Mouse (Mus musculus) limb, embryonic 10.5 days (tissue): ENCODE results near the gene Mrpl48. TPM values are rescaled to one million over a fixed set of nuclear protein-coding genes. Genes with fewer than 3 reads are reported as not detected.
A peak's percentile ranks its signal among the peaks of the same experiment; 100 is the strongest.

Experiments
- DNase-seq: peaks from one replicate; pipeline ENCODE4 v3.0.0-alpha.2; 2017; ENCODE audit warnings: low spot score
- H3K27ac ChIP-seq: fragments of 300-500 bp; sonication (generic); 2 replicates; pipeline ENCODE4 v1.5.1; 2016; ENCODE audit warnings: mild to moderate bottlenecking
- H3K27me3 ChIP-seq: fragments of 300-500 bp; sonication (generic); 2 replicates; pipeline ENCODE4 v1.6.1; 2016; ENCODE audit warnings: low read depth, mild to moderate bottlenecking; ENCODE audit not compliant: poor library complexity, severe bottlenecking
- H3K36me3 ChIP-seq: fragments of 300-500 bp; sonication (generic); 2 replicates; pipeline ENCODE4 v1.6.1; 2016; ENCODE audit warnings: mild to moderate bottlenecking, moderate library complexity
- H3K4me1 ChIP-seq: fragments of 300-500 bp; sonication (generic); 2 replicates; pipeline ENCODE4 v1.6.1; 2016
- H3K4me3 ChIP-seq: fragments of 300-500 bp; sonication (generic); 2 replicates; pipeline ENCODE4 v1.5.1; 2016; ENCODE audit warnings: mild to moderate bottlenecking, moderate library complexity
- H3K9me3 ChIP-seq: fragments of 300-500 bp; sonication (generic); replicated peaks from 2 replicates; pipeline ENCODE4 v1.6.1; 2016; ENCODE audit warnings: mild to moderate bottlenecking
- WGBS: fragments of 180-500 bp; shearing (Covaris S2); methylation state at CpG from one replicate; pipeline ENCODE4 v1.1.7; 2016; 5-methylcytosine and 5-hydroxymethylcytosine counted together
- polyA plus RNA-seq: library from polyadenylated mRNA; unstranded; fragments of >200 nt; fragmentation: Nextera tagmentation; extraction: Ambion mirVana; gene quantifications from 2 replicates; pipeline ENCODE4 v1.2.1, GENCODE M21; 2016

The Mrpl48 gene
- polyA plus RNA-seq, 1 experiment from 2014 or later: 59.5 TPM

- no peak within 1 kb of the TSS for H3K27ac ChIP-seq
- DNase-seq: peak; percentile 30
- no peaks in the 10 kb centered on the region for H3K36me3 ChIP-seq
- no peaks in the 10 kb centered on the region for H3K4me1 ChIP-seq
- no peak within 1 kb of the TSS for H3K4me3 ChIP-seq
- H3K9me3 ChIP-seq: no peaks in the 10 kb centered on the region
- WGBS: 52% methylated on average over 11 of the region's 11 CpGs
- H3K27me3 ChIP-seq: no peaks in the 10 kb centered on the region
Measured at GRCm38 (mm10) chr7:100514573-100514972, 93.5 kb downstream of the Mrpl48 start, which contains the start of gene Dnajb13. TSS of gene Dnajb13 (minus strand) at chr7:100514960.

DNA sequence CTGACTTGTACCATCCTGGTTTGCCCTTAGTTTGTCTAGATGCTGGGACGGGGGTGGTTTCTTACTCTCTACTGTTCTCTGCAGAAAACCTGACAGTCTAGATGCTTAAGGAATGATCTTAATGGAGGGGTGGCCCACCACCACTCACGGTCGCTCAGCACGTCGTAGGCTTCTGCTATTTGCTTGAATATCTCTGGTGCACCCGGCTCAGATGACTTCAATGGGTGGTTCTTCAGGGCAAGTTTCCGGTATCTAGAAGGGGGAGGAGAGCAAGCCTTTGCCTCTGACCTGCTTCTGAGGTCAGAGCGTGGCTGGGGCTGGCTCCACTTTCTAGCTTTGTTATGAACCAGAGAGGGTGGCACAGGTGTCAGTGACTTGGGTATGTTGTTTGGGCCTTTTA is 96.5 kb downstream of the Mrpl48 start:
- Histone ChIP-seq H3K4me3 (no peak overlapping the region), H3K27me3 (no peaks in the 10 kb centered on the region), H3K9me3 (no peaks in the 10 kb centered on the region), H3K4me1 (peaks cover 9% of the 10 kb centered on the region), H3K27ac (no peak overlapping the region), H3K36me3 (no peaks in the 10 kb centered on the region)
- no peak for DNase-seq
- 81% methylated on average over 8 of the region's 8 CpGs for WGBS

GRCm38 (mm10) chr7:100508670-100509069 is 99.4 kb downstream of the Mrpl48 start:
- WGBS: 66% methylated on average over 3 of the region's 3 CpGs
- Histone ChIP-seq H3K9me3 (no peaks in the 10 kb centered on the region), H3K27ac (no peak overlapping the region), H3K4me3 (no peak overlapping the region), H3K36me3 (no peaks in the 10 kb centered on the region), H3K27me3 (no peaks in the 10 kb centered on the region), H3K4me1 (peaks cover 9% of the 10 kb centered on the region)
- no peak for DNase-seq

DNA sequence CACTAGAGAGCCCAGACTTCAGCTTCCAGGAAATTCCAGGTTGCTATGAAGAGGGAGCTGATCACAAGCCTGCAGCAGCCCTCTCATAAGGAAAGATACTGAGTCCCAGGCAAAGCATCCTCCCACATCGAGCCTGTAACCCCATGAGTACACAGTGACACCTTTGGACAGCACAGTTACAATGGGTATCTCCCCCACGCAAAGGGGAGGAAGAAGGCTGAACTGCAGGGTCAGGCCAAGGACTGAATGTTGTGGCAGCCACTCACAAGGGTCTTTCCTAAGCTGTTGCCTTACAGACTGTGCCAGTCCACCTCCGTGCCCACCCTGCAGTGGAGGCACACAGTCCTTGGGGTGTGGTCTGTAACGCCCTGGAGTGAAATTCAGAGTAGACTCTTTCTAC is 101.6 kb downstream of the Mrpl48 start:
- Histone ChIP-seq H3K27me3 (no peaks in the 10 kb centered on the region), H3K36me3 (no peaks in the 10 kb centered on the region), H3K4me3 (no peak overlapping the region), H3K4me1 (peaks cover 9% of the 10 kb centered on the region), H3K9me3 (no peaks in the 10 kb centered on the region), H3K27ac (no peak overlapping the region)
- DNase-seq: no peak
- WGBS: 78% methylated on average over 4 of the region's 4 CpGs

DNA sequence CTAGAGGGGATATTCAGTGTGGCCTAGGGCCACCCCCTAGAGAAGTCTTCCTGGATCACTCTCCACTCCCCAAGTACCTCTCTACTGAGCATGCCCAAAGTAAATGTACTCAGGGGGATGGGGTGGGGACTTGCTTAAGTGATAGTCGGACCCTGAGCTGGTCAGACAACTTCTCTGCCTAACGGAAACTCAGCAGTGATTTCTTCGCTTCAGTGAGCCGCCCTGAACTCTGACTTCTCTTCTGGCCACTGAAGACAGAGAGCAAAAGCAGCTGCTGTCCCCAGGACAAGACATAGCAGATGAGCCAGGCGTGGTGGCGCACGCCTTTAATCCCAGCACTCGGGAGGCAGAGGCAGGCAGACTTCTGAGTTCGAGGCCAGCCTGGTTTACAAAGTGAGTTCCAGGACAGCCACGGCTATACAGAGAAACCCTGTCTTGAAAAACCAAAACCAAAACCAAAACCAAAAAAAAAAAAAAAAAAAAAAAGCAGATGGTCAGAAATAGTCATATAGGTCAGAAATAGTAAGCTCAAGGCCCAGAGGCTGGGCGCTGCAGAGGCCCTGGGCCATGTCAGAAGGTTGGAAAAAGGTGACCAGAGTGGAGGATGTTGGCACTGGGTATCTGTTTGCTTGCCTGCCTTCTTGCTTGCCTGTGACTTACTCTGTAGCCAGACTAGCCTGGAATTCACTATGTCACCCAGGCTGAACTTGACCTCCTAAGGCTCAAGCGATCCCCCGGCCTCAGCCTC is 103.2 kb downstream of the Mrpl48 start:
- Histone ChIP-seq H3K27ac (no peak overlapping the region), H3K4me3 (no peak overlapping the region), H3K4me1 (peaks cover 12% of the 10 kb centered on the region), H3K9me3 (no peaks in the 10 kb centered on the region), H3K27me3 (no peaks in the 10 kb centered on the region), H3K36me3 (peaks cover 4% of the 10 kb centered on the region)
- WGBS: 88% methylated on average over 13 of the region's 13 CpGs
- no peak for DNase-seq

DNA sequence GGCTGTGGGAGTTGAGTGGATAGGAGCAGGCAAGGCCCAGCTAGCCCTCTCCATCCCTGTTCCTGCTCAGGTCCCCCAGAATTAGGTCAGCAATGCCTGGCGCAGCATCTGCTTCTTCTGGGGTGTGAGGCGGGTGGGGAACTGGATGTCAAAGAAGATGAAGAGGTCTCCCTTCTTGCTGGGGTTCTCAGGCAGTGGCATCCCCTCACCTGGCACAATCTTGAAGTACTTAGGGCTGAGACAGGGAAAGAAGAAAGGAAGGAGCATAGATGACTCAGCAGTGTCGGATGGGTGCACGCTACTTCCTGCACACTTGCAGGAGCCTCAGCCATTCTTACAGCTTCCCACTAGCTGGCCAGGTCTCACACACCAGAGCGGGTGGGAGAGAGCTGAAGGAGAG is 105.0 kb downstream of the Mrpl48 start:
- Histone ChIP-seq H3K36me3 (peaks cover 22% of the 10 kb centered on the region), H3K4me3 (no peak overlapping the region), H3K4me1 (peaks cover 6% of the 10 kb centered on the region), H3K27me3 (no peaks in the 10 kb centered on the region), H3K9me3 (no peaks in the 10 kb centered on the region), H3K27ac (no peak overlapping the region)
- WGBS: 89% methylated on average over 5 of the region's 5 CpGs
- DNase-seq: no peak

GRCm38 (mm10) chr7:100502374-100502922 is 105.7 kb downstream of the Mrpl48 start:
- no peak for DNase-seq
- Histone ChIP-seq H3K27ac (no peak overlapping the region), H3K36me3 (peaks cover 29% of the 10 kb centered on the region), H3K27me3 (no peaks in the 10 kb centered on the region), H3K4me3 (no peak overlapping the region), H3K9me3 (no peaks in the 10 kb centered on the region), H3K4me1 (0 out of 2 replicates have a peak, but pooled peaks cover 9% of the 10 kb centered on the region)
- WGBS: 85% methylated on average over 7 of the region's 7 CpGs

GRCm38 (mm10) chr7:100501844-100502373 is 106.2 kb downstream of the Mrpl48 start:
- Histone ChIP-seq H3K9me3 (no peaks in the 10 kb centered on the region), H3K27ac (no peak overlapping the region), H3K36me3 (peaks cover 34% of the 10 kb centered on the region), H3K4me3 (no peak overlapping the region), H3K4me1 (peaks cover 14% of the 10 kb centered on the region), H3K27me3 (no peaks in the 10 kb centered on the region)
- no peak for DNase-seq
- 68% methylated on average over 2 of the region's 2 CpGs for WGBS

- Histone ChIP-seq H3K9me3 (no peaks in the 10 kb centered on the region), H3K4me1 (peaks cover 21% of the 10 kb centered on the region), H3K36me3 (peaks cover 41% of the 10 kb centered on the region), H3K4me3 (no peak overlapping the region), H3K27ac (no peak overlapping the region), H3K27me3 (no peaks in the 10 kb centered on the region)
- DNase-seq: no peak
- WGBS: 72% methylated on average over 6 of the region's 6 CpGs
Measured at GRCm38 (mm10) chr7:100501027-100501843, 106.9 kb downstream of the Mrpl48 start.

DNA sequence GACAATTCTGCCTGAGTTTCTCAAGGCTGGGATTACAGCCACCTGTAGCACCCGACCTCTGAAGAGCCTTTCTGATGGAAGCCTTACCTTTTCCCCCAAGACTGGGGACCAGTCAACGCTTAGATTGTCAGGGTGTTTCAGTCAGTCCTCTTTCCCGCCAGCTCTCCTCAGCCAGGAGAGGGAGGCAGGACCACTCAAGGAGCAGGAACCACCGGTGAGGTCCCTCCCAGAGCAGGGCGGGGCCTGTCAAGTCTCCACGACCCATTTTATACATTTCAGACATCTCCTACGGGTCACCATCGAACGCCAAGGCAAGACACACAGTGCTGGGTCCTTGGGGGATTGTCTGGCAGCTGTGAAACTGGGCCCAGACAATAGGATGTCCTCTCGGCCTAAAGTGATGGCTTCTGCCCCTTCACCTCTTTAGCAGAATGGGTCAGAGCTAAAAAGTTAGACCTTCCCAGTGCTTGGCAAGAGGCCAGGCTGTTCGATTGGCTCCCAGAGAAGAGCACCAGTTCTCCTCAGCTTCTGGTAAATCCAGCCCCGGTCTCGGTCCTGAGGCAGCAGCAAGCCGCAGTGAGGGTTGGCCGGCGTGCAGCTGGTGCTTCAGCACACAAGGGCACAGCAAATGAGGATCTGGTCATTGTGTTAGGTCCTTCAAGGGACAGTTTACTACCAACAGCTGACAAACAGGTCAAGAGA is 107.7 kb downstream of the Mrpl48 start:
- no peak for DNase-seq
- WGBS: 79% methylated on average over 16 of the region's 16 CpGs
- Histone ChIP-seq H3K9me3 (no peaks in the 10 kb centered on the region), H3K27me3 (no peaks in the 10 kb centered on the region), H3K4me3 (no peak overlapping the region), H3K27ac (peak overlapping the region; percentile 21; the same call in 1 of the 2 replicates), H3K36me3 (peaks cover 42% of the 10 kb centered on the region), H3K4me1 (peaks cover 29% of the 10 kb centered on the region)

DNA sequence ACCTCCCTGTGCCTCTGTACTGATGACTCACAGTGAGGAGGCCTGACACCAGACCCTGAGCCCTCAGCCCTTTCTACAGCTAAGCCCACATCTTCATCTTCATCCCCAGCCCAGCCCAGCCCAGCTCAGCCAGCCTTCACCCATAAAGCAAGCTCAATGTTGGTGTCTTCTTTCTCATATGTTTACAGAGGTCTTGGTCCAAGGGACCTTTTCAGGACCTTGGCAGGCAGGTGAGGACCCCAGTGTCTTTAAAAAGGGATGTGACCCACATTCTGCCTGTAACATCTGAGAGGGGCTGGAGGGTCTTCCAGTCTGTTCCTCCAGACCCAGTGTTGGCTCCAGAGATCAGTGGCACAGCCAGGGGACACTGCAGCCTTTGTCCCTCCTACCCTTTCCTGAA is 108.6 kb downstream of the Mrpl48 start:
- no peaks in the 10 kb centered on the region for H3K9me3 ChIP-seq
- peaks cover 42% of the 10 kb centered on the region for H3K36me3 ChIP-seq
- DNase-seq: no peak
- no peak overlapping the region for H3K27ac ChIP-seq
- H3K4me3 ChIP-seq: no peak overlapping the region
- no peaks in the 10 kb centered on the region for H3K27me3 ChIP-seq
- H3K4me1 ChIP-seq: peaks cover 39% of the 10 kb centered on the region

DNA sequence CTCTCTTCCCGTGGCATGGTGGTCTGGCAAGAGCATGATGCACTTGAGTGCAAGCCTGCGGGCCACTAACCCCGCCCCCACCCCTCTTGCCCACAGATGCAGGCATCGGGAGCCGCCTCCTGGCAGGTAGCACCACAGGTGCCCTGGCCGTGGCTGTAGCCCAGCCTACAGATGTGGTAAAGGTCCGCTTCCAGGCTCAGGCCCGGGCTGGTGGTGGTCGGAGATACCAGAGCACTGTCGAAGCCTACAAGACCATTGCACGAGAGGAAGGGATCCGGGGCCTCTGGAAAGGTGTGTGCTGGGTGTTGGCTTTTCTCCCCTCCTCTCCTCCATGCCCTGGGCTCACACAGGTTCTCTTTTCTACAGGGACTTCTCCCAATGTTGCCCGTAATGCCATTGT is 110.1 kb downstream of the Mrpl48 start:
- DNase-seq: no peak
- Histone ChIP-seq H3K9me3 (no peaks in the 10 kb centered on the region), H3K4me1 (peaks cover 54% of the 10 kb centered on the region), H3K27me3 (no peaks in the 10 kb centered on the region), H3K4me3 (no peak overlapping the region), H3K27ac (no peak overlapping the region), H3K36me3 (peaks cover 42% of the 10 kb centered on the region)
- 87% methylated on average over 13 of the region's 13 CpGs for WGBS
